Mouse (Mus musculus) cerebellum, adult 9-11 months (tissue): ENCODE data around the gene Tmem243.

Experiments
- DNase-seq: peaks from one replicate; pipeline ENCODE4 v3.0.0; 2022

Gene Tmem243

GRCm38 (mm10) chr5:9186467-9186866 lies 86.0 kb downstream of the Tmem243 start:
- no peak for DNase-seq
